Mouse (Mus musculus): Measurements from ENCODE around the gene Tmc5. TPM values are rescaled to one million over a fixed set of nuclear protein-coding genes. Genes with fewer than 3 reads are reported as not detected.

The Tmc5 gene
- polyA plus RNA-seq, 1 experiment from 2014 or later = 0.41 TPM

- Histone ChIP-seq H3K4me1 (replicated peaks; ENCODE audit: control insufficient read depth, insufficient read depth, low read length) (no peaks in the 10 kb centered on the region), H3K4me2 (ENCODE audit: low read depth, low read length, severe bottlenecking) (no peak overlapping the region), H3K4me3 (ENCODE audit: low read depth, low read length) (no peak overlapping the region), H3K27me3 (ENCODE audit: control insufficient read depth, insufficient read depth, low read length) (no peaks in the 10 kb centered on the region), H3K9me3 (ENCODE audit: control insufficient read depth, low read length) (no peaks in the 10 kb centered on the region), H3K27ac (ENCODE audit: low read depth, low read length) (no peak overlapping the region), H3K36me3 (ENCODE audit: control insufficient read depth, insufficient read depth, low read length) (no peaks in the 10 kb centered on the region), H3K9ac (ENCODE audit: low read length) (no peak overlapping the region)
- ATAC-seq (replicated peaks; ENCODE audit: low FRiP score) (no peak), DNase-seq (ENCODE audit: low spot score) (no peak)
- WGBS = 88% methylated on average over 5 of the region's 5 CpGs
These were observed 21.0 kb downstream of the Tmc5 start for GRCm38 (mm10) chr7:118618104-118618503.

GRCm38 (mm10) chr7:118620243-118620906, 23.3 kb downstream of the Tmc5 start:
- no peak overlapping the region for H3K9ac ChIP-seq (ENCODE audit: low read length)
- DNase-seq (ENCODE audit: low spot score) (no peak), ATAC-seq (replicated peaks; ENCODE audit: low FRiP score) (no peak)
- no peak overlapping the region for H3K27ac ChIP-seq (ENCODE audit: low read depth, low read length)
- no peaks in the 10 kb centered on the region for H3K36me3 ChIP-seq (ENCODE audit: control insufficient read depth, insufficient read depth, low read length)
- no peak overlapping the region for H3K4me2 ChIP-seq (ENCODE audit: low read depth, low read length, severe bottlenecking)
- H3K9me3 ChIP-seq (ENCODE audit: control insufficient read depth, low read length) = no peaks in the 10 kb centered on the region
- WGBS = 91% methylated on average over 7 of the region's 7 CpGs
- H3K4me1 ChIP-seq (replicated peaks; ENCODE audit: control insufficient read depth, insufficient read depth, low read length) = no peaks in the 10 kb centered on the region
- no peak overlapping the region for H3K4me3 ChIP-seq (ENCODE audit: low read depth, low read length)
- no peaks in the 10 kb centered on the region for H3K27me3 ChIP-seq (ENCODE audit: control insufficient read depth, insufficient read depth, low read length)

GRCm38 (mm10) chr7:118621094-118621493, 24.0 kb downstream of the Tmc5 start:
- H3K27ac ChIP-seq (ENCODE audit: low read depth, low read length) = no peak overlapping the region
- no peaks in the 10 kb centered on the region for H3K36me3 ChIP-seq (ENCODE audit: control insufficient read depth, insufficient read depth, low read length)
- no peaks in the 10 kb centered on the region for H3K4me1 ChIP-seq (replicated peaks; ENCODE audit: control insufficient read depth, insufficient read depth, low read length)
- no peak for DNase-seq (ENCODE audit: low spot score)
- no peaks in the 10 kb centered on the region for H3K27me3 ChIP-seq (ENCODE audit: control insufficient read depth, insufficient read depth, low read length)
- no peaks in the 10 kb centered on the region for H3K9me3 ChIP-seq (ENCODE audit: control insufficient read depth, low read length)
- H3K4me3 ChIP-seq (ENCODE audit: low read depth, low read length) = no peak overlapping the region
- H3K4me2 ChIP-seq (ENCODE audit: low read depth, low read length, severe bottlenecking) = no peak overlapping the region
- 78% methylated on average over 6 of the region's 6 CpGs for WGBS
- H3K9ac ChIP-seq (ENCODE audit: low read length) = no peak overlapping the region
- no peak for ATAC-seq (replicated peaks; ENCODE audit: low FRiP score)

GRCm38 (mm10) chr7:118627550-118628298, 30.6 kb downstream of the Tmc5 start:
- ATAC-seq (replicated peaks; ENCODE audit: low FRiP score) (no peak), DNase-seq (ENCODE audit: low spot score) (no peak)
- H3K9me3 ChIP-seq (ENCODE audit: control insufficient read depth, low read length) = no peaks in the 10 kb centered on the region
- H3K4me3 ChIP-seq (ENCODE audit: low read depth, low read length) = no peak overlapping the region
- no peaks in the 10 kb centered on the region for H3K36me3 ChIP-seq (ENCODE audit: control insufficient read depth, insufficient read depth, low read length)
- WGBS = 82% methylated on average over 13 of the region's 13 CpGs
- H3K27ac ChIP-seq (ENCODE audit: low read depth, low read length) = no peak overlapping the region
- no peaks in the 10 kb centered on the region for H3K27me3 ChIP-seq (ENCODE audit: control insufficient read depth, insufficient read depth, low read length)
- H3K4me2 ChIP-seq (ENCODE audit: low read depth, low read length, severe bottlenecking) = no peak overlapping the region
- no peaks in the 10 kb centered on the region for H3K4me1 ChIP-seq (replicated peaks; ENCODE audit: control insufficient read depth, insufficient read depth, low read length)
- H3K9ac ChIP-seq (ENCODE audit: low read length) = no peak overlapping the region

GRCm38 (mm10) chr7:118633094-118633493, 36.0 kb downstream of the Tmc5 start:
- DNase-seq (ENCODE audit: low spot score) (no peak), ATAC-seq (replicated peaks; ENCODE audit: low FRiP score) (no peak)
- H3K36me3 ChIP-seq (ENCODE audit: control insufficient read depth, insufficient read depth, low read length) = no peaks in the 10 kb centered on the region
- no peaks in the 10 kb centered on the region for H3K27me3 ChIP-seq (ENCODE audit: control insufficient read depth, insufficient read depth, low read length)
- H3K4me2 ChIP-seq (ENCODE audit: low read depth, low read length, severe bottlenecking) = no peak overlapping the region
- 88% methylated on average over 9 of the region's 9 CpGs for WGBS
- no peaks in the 10 kb centered on the region for H3K9me3 ChIP-seq (ENCODE audit: control insufficient read depth, low read length)
- H3K4me3 ChIP-seq (ENCODE audit: low read depth, low read length) = no peak overlapping the region
- H3K4me1 ChIP-seq (replicated peaks; ENCODE audit: control insufficient read depth, insufficient read depth, low read length) = no peaks in the 10 kb centered on the region
- H3K9ac ChIP-seq (ENCODE audit: low read length) = no peak overlapping the region
- H3K27ac ChIP-seq (ENCODE audit: low read depth, low read length) = no peak overlapping the region

GRCm38 (mm10) chr7:118633951-118634350, 36.9 kb downstream of the Tmc5 start:
- no peak for DNase-seq (ENCODE audit: low spot score)
- 83% methylated on average over 7 of the region's 7 CpGs for WGBS
- H3K27me3 ChIP-seq (ENCODE audit: control insufficient read depth, insufficient read depth, low read length) = no peaks in the 10 kb centered on the region
- H3K9me3 ChIP-seq (ENCODE audit: control insufficient read depth, low read length) = no peaks in the 10 kb centered on the region
- no peak overlapping the region for H3K27ac ChIP-seq (ENCODE audit: low read depth, low read length)
- no peak overlapping the region for H3K4me2 ChIP-seq (ENCODE audit: low read depth, low read length, severe bottlenecking)
- no peak overlapping the region for H3K4me3 ChIP-seq (ENCODE audit: low read depth, low read length)
- no peak for ATAC-seq (replicated peaks; ENCODE audit: low FRiP score)
- no peaks in the 10 kb centered on the region for H3K36me3 ChIP-seq (ENCODE audit: control insufficient read depth, insufficient read depth, low read length)
- no peak overlapping the region for H3K9ac ChIP-seq (ENCODE audit: low read length)
- H3K4me1 ChIP-seq (replicated peaks; ENCODE audit: control insufficient read depth, insufficient read depth, low read length) = no peaks in the 10 kb centered on the region

- H3K27me3 ChIP-seq (ENCODE audit: control insufficient read depth, insufficient read depth, low read length) = no peaks in the 10 kb centered on the region
- H3K9me3 ChIP-seq (ENCODE audit: control insufficient read depth, low read length) = no peaks in the 10 kb centered on the region
- no peak overlapping the region for H3K4me3 ChIP-seq (ENCODE audit: low read depth, low read length)
- H3K4me1 ChIP-seq (replicated peaks; ENCODE audit: control insufficient read depth, insufficient read depth, low read length) = no peaks in the 10 kb centered on the region
- no peak overlapping the region for H3K9ac ChIP-seq (ENCODE audit: low read length)
- H3K4me2 ChIP-seq (ENCODE audit: low read depth, low read length, severe bottlenecking) = no peak overlapping the region
- 75% methylated on average over 4 of the region's 4 CpGs for WGBS
- H3K36me3 ChIP-seq (ENCODE audit: control insufficient read depth, insufficient read depth, low read length) = no peaks in the 10 kb centered on the region
- no peak overlapping the region for H3K27ac ChIP-seq (ENCODE audit: low read depth, low read length)
- ATAC-seq (replicated peaks; ENCODE audit: low FRiP score) (no peak), DNase-seq (ENCODE audit: low spot score) (no peak)
These were observed 40.4 kb downstream of the Tmc5 start for GRCm38 (mm10) chr7:118637466-118637865.

GRCm38 (mm10) chr7:118646237-118646636, 49.1 kb downstream of the Tmc5 start:
- Histone ChIP-seq H3K9ac (ENCODE audit: low read length) (no peak overlapping the region), H3K36me3 (ENCODE audit: control insufficient read depth, insufficient read depth, low read length) (no peaks in the 10 kb centered on the region), H3K9me3 (ENCODE audit: control insufficient read depth, low read length) (no peaks in the 10 kb centered on the region), H3K4me1 (replicated peaks; ENCODE audit: control insufficient read depth, insufficient read depth, low read length) (no peaks in the 10 kb centered on the region), H3K4me3 (ENCODE audit: low read depth, low read length) (no peak overlapping the region), H3K27me3 (ENCODE audit: control insufficient read depth, insufficient read depth, low read length) (no peaks in the 10 kb centered on the region), H3K4me2 (ENCODE audit: low read depth, low read length, severe bottlenecking) (no peak overlapping the region), H3K27ac (ENCODE audit: low read depth, low read length) (no peak overlapping the region)
- ATAC-seq (replicated peaks; ENCODE audit: low FRiP score) = no peak
- no peak for DNase-seq (ENCODE audit: low spot score)
- WGBS = 85% methylated on average over 1 of the region's 1 CpGs

GRCm38 (mm10) chr7:118649328-118649727, 52.2 kb downstream of the Tmc5 start:
- Histone ChIP-seq H3K9ac (ENCODE audit: low read length) (no peak overlapping the region), H3K4me3 (ENCODE audit: low read depth, low read length) (no peak overlapping the region)

More at GRCm38 (mm10) chr7:118649328-118649727, 52.2 kb downstream of the Tmc5 start:
- H3K4me2 ChIP-seq (ENCODE audit: low read depth, low read length, severe bottlenecking) = no peak overlapping the region
- WGBS = 86% methylated on average over 7 of the region's 7 CpGs
- no peak for DNase-seq (ENCODE audit: low spot score)
- no peaks in the 10 kb centered on the region for H3K9me3 ChIP-seq (ENCODE audit: control insufficient read depth, low read length)
- H3K27me3 ChIP-seq (ENCODE audit: control insufficient read depth, insufficient read depth, low read length) = no peaks in the 10 kb centered on the region
- no peak for ATAC-seq (replicated peaks; ENCODE audit: low FRiP score)
- H3K4me1 ChIP-seq (replicated peaks; ENCODE audit: control insufficient read depth, insufficient read depth, low read length) = no peaks in the 10 kb centered on the region
- no peaks in the 10 kb centered on the region for H3K36me3 ChIP-seq (ENCODE audit: control insufficient read depth, insufficient read depth, low read length)
- no peak overlapping the region for H3K27ac ChIP-seq (ENCODE audit: low read depth, low read length)
